Mouse (Mus musculus): ENCODE results near the gene Tes. TPM values are rescaled to one million over a fixed set of nuclear protein-coding genes. Genes with fewer than 3 reads are reported as not detected.
A peak's percentile ranks its signal among the peaks of the same experiment; 100 is the strongest.

Gene Tes
- total RNA-seq, 2 experiments from 2014 or later: 1.3 to 2.3 TPM

DNA sequence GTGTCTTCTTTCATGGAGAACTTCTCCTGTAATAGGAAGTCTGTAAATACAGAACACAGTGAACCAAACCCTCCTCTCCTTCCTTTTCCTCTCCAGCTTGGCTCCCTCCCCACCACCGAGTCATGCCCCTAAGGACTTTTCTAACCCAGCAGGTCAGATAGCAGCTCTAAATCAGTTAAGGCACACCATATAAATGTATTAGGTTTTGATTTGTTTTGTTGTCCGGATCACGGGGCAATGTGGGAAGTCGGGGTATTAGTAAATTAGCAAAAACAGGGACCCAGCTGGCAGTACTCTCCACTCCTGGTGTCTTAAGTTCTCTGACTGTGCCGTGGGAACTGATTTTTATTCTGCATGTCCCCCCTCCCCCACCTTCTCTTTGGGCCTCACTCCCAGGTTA, 14.4 kb downstream of the Tes start:
- DNase-seq: peak; percentile 34

GRCm38 (mm10) chr6:17079826-17080225, 14.9 kb downstream of the Tes start:
- DNase-seq: no peak

DNA sequence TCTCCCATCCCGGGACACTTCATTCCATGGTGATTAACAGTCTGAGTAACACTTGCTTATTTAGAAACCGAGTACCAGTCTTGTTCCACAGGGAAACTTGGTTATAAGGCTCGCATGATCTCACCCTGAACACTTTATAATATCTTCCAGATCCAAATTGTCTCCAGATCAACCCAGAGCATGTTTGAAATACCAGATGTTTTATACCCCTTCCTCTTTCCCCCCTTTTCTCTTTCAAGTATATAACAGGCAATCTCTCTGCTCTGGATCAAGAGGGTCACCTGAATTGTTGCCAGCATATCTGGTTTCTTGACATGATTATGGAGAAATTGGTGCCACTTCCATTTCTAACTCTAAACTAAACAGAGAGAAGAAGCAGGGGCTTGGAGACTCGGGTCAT, 17.3 kb downstream of the Tes start:
- DNase-seq: no peak

DNA sequence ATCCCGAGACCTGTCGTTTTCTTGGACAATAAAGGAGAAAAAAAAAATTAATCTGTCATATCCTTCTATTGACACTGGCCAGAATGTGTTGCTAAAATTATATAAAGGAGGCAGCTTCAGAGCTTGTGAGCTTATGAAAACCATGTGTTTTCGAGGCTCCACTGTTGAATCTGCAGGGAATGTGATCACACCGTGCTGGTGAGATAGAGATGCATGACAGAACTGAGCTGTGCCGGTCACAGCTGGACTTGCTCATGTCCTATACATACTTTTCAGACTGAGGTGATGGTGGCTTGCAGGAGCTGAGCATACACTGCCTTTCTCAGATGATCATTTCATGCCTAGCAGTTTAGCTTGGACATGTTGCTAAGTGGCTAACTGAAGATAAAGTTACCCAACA, 17.9 kb downstream of the Tes start:
- DNase-seq: no peak

- peak; percentile 20 for DNase-seq
Measured at GRCm38 (mm10) chr6:17087485-17087884, 22.5 kb downstream of the Tes start.

GRCm38 (mm10) chr6:17097301-17097700, 32.4 kb downstream of the Tes start:
- DNase-seq: no peak

DNA sequence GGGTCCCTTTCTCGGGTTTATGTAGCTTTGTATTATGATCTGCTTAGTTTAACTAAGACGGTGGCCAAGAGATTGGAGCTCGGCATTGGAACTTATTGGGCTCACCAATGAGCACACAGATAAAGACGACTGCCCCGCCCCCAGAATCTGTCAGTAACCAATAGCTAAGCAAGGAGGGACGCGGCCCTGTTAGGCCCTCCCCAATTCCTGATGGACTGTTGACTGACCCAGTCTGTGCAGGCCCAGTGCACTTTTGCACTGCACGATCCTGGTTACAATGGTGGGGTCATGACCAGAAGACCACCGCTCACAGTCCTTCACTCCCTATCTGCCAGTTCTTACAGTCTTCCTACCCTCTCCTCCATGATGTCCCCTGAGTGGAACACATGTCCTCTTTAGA, 33.6 kb downstream of the Tes start:
- DNase-seq: no peak

DNA sequence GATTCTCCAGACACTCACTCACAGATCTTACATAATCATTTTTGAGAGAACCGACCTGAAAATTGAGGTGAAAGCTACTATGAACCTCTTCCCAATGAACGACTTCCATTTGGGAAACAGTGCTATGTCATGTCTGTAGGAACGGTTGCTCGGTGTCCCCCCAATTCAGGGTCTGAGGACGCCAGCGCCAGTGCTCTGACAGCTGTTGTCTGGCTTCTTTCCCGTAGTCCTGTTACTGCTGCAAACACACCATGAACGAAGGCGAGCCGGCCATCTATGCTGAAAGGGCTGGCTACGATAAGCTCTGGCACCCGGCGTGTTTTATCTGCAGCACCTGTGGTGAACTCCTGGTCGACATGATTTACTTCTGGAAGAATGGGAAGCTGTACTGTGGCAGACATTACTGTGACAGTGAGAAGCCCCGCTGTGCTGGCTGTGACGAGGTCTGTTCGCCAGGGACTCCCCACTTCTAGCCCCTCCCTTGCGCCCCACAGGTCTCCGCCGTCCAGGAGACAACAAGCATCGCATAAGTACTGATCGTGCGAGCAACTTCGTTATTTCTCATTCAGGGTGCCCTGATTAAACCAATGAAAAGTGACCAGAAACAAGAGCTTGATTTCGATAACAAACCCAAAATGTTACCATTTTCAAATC, 34.7 kb downstream of the Tes start:
- no peak for DNase-seq

DNA sequence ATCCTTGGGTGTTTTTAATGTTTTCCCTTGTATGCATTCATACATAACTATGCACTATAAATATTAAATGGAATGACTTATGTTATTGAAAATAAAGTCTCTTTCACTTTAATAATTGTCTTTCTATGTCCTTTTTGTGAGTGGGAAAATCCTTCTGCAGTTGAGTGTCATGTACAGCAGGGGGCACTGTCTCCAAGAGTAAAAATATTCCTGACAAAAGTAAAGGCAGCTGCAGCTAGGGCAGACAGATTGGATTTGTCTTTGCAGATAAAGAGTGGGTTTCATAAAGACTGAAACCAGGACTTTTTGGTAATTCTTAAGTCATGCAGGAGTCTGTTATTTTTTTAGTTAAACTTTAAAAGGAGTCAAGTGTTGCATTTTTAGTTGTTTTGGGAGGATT, 40.8 kb downstream of the Tes start:
- DNase-seq: no peak

DNA sequence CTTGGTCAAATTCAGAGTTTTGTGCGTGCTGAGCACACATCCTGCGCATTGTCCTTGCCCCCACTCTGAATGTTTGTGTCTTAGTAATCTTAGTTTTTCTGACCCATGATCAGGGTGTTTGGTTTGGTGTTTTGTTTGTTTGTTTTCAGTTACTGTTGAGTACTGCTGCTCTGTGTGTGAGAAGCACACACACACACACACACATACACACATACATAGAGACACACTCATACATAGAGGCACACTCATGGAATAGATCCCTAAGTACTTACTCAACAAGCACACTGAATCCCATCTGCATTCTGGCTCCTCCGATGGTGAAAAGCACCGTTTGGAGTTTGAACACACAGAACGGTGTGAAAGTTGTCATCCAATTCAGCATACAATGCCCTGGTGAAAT, 41.5 kb downstream of the Tes start:
- no peak for DNase-seq

GRCm38 (mm10) chr6:17109204-17109603, 44.3 kb downstream of the Tes start:
- DNase-seq: no peak

DNA sequence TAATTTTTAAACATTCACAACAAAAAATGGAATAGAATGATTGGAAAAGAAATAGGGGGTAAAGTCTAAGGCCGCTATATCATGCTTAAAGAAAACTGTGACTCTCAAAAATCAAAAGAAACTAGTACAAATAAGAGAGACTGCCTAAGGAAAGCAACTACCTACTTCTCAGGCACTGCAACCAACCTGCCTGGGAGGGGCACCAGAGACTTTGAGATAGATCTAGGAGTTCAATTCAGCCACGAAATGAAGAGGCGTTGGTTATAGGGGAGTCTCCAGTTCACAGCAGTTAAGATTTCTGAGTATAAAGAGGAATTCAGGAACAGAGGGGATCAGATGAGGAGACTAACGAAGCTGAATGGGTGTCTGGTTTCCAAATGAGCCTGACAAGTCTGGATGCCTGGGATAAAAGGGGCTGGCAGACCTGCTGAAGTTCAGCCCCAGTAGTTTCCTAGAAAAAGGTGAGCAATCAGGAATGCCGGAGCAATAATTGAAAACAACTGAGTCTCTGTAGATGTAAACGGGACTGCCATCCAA, 45.7 kb downstream of the Tes start:
- DNase-seq: peak; percentile 20

- DNase-seq: no peak
Measured at GRCm38 (mm10) chr6:17112081-17112480, 47.1 kb downstream of the Tes start.

- DNase-seq: no peak
Measured at GRCm38 (mm10) chr6:17112990-17113389, 48.0 kb downstream of the Tes start.

- no peak for DNase-seq
Measured at GRCm38 (mm10) chr6:17114588-17114987, 49.6 kb downstream of the Tes start.

DNA sequence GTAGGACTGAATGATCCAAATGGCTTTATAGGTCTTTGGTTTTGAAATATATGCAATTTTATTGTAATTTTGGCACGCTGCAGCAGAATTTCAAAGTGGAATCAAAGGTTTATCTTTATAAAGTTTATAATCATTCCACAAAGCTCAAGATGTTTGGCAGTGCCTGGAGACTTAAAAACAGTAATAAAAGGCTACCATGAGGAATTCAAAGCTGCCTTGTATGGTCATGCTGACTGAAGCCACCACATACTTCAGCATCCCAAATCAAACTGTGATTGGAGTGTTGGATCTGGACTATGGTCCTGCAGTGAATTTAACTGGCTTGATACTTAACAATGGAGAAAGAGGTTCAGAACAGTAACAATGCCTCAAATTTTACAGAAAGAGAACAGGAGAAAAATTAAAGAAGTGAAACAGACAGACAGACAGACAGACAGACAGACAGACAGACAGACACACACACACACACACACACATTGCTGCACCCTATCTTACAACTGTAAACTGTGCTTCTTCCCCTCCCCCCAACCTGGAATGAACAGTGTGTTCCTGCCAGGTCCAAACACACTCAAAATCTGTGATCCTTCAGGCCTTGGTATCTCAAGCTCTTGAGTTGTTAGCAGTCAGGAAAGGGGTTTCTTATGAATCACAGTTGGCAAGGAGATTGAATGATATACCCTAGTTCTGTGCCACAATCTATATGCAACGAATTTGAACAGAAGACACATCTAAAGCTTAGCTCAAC, 50.3 kb downstream of the Tes start:
- no peak for DNase-seq

- DNase-seq: no peak
Measured at GRCm38 (mm10) chr6:17119521-17120232, 54.7 kb downstream of the Tes start.

DNA sequence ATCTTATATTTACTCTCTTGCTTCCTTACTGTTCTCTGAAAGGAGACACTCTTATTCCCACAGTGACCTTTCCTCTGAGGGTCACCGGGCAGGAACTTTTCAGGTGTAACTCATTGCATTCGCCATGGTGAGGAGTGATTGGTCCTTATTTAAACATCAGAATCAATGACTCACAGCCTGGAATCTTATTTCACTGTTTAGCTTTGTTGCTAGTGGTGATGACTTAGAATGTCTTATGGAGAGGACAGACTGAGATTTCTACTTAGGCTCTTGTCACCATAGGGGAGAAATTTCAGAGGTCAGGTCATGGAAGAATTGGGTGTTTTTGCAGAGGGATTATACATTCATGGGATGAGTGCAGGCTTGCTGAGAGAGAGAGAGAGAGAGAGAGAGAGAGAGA, 75.1 kb downstream of the Tes start:
- DNase-seq: no peak

DNA sequence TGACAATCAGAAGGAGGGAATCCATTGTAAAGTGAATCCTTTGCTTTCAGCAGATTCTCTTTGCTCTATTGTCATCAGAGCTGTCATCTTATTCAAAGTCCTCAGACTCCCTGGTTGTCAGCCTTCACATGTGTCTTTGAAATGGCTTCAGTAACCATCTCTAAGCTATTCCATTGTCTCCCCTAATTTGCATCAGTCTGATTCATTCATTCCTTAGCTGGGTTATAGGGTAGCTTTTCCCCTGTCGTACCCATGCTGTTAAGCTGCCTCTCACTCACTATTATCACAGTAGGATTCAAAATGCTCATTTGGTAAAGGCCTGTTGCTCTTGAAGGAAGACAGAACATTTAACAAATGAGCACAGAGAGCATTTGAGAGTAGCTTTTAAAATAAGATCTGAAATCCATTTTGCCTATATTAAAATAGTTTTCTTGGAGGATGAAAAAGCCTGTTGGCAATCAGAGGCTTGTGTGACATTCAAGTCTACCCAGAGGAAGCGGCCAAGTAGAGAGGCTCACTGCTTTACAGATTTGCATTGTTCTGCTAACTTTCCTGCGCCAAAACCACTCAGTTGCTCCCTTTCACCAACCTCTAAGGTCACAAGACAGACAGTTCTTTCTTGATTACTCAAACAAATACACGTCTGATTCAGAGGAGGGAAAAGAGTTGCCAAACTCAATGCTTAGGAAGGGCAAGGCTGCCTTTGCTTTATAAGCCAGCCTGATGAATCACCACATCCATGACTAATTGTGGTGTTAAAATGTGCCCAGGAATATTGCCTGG, 77.8 kb downstream of the Tes start:
- no peak for DNase-seq

GRCm38 (mm10) chr6:17151071-17151715, 86.2 kb downstream of the Tes start:
- DNase-seq: no peak

GRCm38 (mm10) chr6:17152551-17152950, 87.6 kb downstream of the Tes start:
- no peak for DNase-seq

All from gastrocnemius, postnatal 25 days (tissue).